Mouse (Mus musculus): ENCODE measurements around the gene Zc3h4.

Zc3h4 gene

DNA sequence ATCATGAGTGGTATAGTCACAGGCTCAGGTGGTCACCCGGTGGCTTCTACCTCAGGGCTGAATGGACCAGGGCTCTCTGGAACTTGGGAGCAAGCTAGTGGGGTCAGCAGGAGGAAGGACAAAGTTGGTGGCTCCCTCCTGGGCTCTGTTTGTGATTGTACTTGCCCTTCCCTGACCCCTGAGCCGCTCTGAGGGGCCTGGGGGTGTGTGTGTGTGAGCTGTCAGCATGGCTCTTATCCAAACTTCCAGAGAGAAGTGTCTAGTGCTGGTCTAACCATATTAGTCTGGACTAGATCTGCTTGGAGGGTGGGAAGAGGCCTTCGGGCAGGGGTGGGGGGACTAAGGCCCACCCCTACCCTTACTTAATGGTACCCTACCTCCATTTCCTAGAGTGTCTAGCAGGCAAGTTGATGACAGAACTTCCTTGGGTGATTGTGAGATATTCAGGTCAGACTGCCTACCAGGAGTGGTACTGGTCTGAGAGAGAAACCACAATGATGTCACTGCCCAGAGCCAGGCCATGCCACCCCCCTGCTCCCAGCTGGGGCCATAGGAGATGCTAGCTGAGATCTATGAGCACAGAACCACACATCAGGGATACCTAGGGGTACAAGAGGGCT is 32.8 kb downstream of the Zc3h4 start:
- DNase-seq (ENCODE audit: low spot score in 2 of 2), result no peak

DNA sequence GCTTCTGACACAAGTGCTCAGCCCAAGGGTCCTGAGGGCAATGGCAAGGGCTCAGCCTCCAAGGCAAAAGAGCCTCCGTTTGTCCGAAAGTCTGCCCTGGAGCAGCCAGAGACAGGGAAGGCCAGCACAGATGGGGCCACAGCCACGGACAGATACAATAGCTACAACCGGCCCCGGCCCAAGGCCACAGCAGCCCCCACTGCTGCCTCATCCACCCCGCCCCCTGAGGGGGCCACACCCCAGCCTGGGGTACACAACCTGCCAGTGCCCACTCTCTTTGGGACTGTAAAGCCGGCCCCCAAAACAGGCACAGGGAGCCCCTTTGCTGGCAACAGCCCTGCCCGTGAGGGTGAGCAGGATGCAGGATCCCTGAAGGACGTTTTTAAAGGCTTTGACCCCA is 34.4 kb downstream of the Zc3h4 start:
- DNase-seq (ENCODE audit: low spot score in 2 of 2), result no peak

DNA sequence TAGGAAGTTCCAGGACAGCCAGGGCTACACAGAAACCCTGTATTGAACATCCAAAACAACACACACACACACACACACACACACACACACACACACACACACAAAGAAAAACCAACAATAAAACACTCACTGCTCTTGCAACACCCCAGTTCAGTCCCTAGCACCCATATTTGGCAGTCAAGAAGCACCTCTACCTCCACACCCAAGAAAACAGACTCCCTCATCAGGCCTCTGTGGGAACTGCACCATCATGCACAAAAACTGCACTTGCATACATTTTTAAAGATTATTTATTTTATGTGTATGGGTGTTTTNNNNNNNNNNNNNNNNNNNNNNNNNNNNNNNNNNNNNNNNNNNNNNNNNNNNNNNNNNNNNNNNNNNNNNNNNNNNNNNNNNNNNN is 40.5 kb downstream of the Zc3h4 start:
- DNase-seq (ENCODE audit: low spot score in 2 of 2), result no peak

DNA sequence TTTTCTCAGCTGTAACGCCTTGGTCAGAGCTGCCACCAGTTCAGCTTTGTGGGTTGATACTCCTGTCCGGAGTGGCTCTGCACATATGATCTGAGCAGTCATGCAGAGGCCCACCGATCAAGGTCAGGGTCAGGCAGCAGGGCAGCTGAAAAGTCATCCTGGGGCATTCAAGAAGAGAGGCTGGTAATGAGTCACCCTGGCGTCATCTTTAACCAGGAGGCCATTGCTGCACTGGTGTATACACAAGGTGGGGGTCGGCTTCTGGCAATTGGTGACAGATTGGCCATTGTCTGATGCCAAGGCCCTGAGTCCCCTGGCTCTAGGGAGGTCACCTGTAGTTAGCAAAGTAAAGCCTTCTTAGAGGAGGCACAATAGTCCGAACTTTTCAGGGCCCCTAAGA is 50.9 kb downstream of the Zc3h4 start:
- DNase-seq (ENCODE audit: low spot score in 2 of 2), result no peak

DNA sequence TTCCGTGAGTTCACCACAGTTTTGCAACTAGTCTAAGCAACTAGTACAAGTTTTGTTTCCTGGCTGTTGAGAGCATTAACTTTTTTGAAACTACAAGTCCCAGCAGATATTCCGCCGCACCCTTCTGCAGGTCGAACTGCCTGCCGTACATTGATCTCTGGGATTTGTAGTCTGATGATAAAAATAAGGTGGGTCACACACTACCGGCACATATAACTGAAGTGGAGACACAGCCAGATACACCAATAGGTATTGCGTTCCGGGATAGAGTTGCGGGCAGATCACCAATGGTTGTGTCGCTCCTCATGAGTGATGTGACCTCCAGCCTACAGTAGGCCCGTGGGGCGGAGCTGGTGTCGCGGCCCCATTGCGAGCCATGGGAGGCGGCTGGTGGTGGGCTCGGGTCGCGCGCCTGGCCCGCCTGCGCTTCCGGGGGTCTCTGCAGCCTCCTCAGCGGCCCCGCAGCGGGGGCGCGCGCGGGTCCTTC is 51.9 kb downstream of the Zc3h4 start, which contains the start of gene Tmem160:
Tmem160 (plus strand) TSS at position 193 of the 487 bp plus-strand sequence.
- peak; percentile 86 to 95 for DNase-seq (ENCODE audit: low spot score in 2 of 2)

DNA sequence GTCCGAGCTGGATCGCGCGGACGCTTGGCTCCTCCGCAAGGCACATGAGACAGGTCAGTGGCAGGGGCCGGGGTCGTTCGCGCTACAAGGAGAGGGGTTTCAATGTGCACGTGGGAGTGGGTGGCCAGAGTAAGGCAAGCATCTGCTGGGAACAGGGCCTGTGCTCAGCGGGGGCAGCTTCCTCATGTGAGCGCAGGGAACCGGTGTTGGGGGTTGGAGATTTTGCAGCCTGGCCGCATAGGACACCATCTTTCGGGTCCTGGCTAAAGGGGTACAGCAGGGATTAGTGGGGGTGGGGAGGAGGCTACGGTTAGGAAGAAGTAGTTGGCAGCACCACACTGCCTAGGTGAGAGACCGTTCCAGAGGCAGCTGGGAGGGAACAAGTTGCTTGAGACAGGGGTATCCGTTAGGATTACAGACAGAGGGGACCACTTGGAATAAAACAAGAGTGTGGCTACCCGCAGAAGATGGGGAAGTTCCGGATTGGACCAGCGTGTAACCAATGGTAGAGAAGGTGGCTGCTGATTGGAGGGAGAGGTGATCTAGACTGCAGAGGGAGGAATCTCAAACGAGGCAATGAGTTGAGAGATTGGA is 52.5 kb downstream of the Zc3h4 start:
- DNase-seq (ENCODE audit: low spot score in 2 of 2), result peak; percentile 65 to 72

DNA sequence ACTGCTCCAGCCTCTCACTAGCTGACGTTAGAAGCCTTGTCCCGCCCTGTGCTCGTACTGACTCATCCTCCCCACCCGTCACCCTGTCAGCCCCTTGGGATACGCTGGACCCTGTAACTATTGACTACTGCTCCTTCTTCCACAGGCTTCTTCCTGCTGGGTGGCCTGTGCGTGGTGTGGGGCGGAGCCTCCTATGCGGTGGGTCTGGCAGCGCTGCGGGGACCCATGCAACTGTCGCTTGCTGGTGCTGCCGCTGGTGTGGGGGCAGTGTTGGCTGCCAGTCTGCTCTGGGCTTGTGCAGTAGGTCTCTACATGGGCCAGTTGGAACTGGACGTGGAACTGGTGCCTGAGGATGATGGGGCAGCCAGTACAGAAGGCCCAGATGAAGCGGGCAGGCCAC is 54.3 kb downstream of the Zc3h4 start:
- no peak for DNase-seq (ENCODE audit: low spot score in 2 of 2)

DNA sequence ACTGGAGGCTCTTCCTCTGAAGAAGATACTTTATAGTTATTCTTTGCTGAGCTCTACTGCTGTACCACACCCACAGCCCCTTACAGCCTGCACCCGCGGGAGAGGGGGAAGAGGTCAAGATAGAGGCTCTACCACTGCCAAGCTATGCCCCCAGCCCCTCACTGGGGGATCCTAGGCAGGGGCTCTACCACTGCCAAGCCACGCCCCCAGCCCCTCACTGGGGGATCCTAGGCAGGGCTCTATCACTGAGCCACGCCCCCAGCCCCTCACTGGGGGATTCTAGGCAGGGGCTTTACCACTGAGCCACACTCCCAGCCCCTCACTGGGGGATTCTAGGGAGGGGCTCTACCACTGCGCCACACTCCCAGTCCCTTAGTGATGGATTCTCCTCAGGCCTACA is 55.6 kb downstream of the Zc3h4 start:
- DNase-seq (ENCODE audit: low spot score in 2 of 2), result no peak

DNA sequence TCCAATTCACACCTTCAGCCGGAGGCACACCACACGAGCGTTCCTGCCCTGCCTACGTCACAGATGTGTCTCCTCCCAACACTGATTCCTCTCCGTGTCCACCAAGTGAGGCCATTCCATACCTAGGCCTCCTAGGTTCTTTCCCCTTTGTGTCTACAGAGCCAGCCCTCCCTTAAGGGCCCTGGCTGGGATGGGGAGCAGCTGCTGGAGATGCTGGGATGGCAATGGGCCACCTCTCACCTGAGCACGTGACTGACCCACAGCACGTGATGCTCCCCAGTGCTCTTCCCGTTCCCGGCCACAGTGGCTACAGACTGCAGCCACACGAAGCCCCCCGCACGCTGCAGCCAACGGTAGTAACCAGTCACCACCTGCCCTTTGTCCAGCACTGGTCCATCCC is 59.9 kb downstream of the Zc3h4 start:
- DNase-seq (ENCODE audit: low spot score in 2 of 2), result no peak

DNA sequence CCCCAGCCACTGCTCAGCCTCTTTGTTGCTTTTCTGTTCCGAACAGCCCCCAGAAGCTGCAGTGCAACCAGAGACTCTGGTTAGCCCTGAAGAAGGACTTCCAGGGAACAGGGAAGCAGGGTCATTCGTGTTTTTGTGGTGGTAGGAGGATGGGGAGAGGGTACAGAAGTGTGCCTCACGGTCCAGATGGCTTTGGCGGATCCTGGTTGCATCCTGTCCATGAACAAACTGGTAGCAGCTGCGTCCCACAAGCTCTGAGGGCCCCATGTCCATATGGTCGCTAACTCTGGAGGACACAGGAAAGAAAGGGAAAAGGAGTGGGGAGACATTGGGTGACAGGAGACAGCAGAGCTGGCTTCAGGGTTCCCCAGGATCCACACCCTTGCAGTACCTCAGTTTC is 60.4 kb downstream of the Zc3h4 start:
- DNase-seq (ENCODE audit: low spot score in 2 of 2), result no peak

DNA sequence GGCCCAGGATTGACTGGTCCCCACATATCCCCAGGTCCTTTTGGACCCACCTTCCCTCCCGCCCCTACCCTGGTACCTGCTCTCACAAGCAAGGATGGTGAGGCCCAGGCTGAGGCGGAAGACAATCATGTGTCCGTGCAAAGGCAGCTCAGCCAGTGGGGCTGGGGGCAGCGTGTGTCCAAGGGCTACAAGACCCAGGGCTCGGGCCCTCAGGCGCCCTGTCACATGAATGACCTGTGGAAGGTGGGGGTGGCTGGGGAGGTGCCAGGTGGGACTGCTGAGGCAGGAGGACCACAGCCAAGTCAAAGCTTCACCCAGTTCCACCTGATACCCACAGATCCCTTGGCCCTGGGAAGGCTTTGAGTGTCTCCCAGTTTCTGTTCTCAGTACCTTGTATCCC is 61.0 kb downstream of the Zc3h4 start:
- no peak for DNase-seq (ENCODE audit: low spot score in 2 of 2)

DNA sequence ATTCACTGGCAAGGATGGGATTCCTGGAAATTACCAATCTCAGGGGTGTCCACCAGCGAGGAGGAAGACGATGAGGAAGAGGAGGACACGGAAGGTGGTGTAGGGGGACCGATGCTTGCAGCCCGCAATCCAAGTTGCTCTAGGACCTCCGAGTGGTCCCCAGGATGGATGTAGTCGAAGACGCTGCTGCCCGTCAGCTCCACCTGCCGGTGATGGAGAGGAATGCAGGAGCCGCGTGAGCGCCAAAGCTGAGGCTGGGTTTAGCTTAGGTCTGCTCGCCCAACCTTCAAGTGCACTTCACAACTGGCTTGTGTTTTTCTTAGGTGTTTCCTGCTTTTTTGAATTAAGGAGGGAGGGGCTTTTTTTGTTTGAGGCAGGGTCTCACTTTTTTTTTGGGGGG is 62.5 kb downstream of the Zc3h4 start:
- DNase-seq (ENCODE audit: low spot score in 2 of 2), result peak; percentile 82 to 87

DNA sequence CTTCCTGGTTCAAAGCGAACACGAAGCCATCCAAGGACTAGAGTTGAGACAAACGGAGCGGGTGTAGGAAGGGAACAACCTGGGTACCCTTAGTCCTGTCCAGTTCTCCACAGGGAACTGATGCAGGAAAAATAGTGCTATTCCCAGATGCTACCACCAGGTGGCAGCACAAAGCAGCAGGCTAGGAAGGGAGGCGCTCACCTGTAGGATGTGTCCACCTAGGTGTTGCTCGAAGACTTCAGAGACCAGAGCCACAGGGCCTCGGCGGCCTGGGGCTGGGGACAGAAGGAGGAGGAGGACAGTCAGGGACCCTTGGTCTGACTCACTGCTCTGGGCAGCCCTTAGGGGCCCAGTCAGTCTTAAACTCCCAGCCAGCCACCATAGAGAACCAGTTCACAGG is 64.5 kb downstream of the Zc3h4 start:
- peak; percentile 68 to 77 for DNase-seq (ENCODE audit: low spot score in 2 of 2)

DNA sequence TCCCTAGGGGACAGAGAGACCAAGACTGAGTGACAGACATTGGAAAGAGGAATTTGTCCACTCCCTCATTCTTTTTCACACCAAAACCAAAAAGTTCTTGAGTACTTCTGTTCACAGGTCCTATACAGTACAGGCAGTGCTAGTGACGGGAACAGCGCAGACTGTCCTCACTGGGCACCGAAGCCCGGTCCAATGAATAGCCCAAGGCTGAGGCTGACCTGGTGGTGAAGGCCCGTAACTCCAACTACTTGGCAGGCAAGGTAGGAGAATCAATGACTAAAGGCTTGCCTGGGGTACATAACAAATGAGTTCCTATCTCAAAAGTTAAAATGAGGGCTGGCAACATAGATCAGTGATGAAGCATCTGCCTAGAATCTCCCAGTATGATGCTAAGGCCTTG is 64.9 kb downstream of the Zc3h4 start:
- DNase-seq (ENCODE audit: low spot score in 2 of 2), result no peak

DNA sequence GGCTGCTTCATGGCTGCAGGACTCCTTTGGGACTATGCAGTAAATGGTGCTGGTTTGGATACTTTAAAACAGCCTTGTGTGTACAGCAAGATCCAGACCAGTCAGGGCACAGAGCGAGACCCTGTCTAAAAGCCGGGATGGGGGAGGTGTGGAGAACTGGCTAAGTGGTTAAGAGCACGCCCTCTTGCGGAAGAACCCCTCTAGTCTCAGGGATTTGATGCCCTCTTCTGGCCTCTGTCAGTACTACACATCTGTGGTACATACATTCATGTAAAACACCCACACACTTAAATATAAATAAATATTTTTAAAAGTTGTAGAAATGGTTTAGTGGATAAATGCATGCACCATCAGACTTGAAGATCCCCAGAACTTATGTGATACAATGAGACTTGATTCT is 65.9 kb downstream of the Zc3h4 start:
- DNase-seq (ENCODE audit: low spot score in 2 of 2), result no peak

DNA sequence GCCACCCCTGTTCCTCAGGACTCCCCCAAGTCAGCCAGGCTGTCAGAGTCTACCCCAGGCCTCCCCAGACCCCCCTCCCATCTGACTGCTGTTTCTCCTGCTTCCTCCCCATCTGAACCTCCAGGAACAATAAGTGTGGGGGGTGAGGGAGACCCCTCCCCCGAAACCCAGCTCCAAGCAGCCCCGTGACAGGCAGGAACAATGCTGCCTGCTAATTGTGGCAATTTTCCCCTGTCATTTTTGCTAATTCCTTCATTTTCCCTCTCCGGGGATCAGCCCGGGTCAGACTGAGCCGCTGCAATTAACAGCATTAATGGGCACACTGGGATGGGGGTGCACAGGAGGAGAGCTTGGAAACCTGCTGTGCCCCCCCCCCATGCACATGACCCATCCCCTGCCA is 67.4 kb downstream of the Zc3h4 start:
- DNase-seq (ENCODE audit: low spot score in 2 of 2), result no peak

DNA sequence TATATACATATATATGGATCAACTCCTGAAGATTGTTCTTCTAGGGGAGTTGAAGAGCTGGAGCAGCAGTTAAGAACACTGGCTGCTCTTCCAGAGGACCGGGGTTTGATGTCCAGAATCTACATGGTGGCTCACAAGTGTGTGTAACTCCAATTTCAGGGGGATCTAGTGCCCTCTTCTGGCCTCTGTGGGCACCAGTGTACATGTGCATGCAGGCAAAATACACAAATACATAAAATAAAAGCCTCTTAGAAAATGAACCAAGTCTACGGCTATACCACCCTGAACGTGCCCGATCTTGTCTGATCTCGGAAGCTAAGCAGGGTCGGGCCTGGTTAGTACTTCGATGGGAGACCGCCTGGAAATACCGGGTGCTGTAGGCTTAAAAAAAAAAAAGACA is 70.8 kb downstream of the Zc3h4 start:
- DNase-seq (ENCODE audit: low spot score in 2 of 2), result no peak

DNA sequence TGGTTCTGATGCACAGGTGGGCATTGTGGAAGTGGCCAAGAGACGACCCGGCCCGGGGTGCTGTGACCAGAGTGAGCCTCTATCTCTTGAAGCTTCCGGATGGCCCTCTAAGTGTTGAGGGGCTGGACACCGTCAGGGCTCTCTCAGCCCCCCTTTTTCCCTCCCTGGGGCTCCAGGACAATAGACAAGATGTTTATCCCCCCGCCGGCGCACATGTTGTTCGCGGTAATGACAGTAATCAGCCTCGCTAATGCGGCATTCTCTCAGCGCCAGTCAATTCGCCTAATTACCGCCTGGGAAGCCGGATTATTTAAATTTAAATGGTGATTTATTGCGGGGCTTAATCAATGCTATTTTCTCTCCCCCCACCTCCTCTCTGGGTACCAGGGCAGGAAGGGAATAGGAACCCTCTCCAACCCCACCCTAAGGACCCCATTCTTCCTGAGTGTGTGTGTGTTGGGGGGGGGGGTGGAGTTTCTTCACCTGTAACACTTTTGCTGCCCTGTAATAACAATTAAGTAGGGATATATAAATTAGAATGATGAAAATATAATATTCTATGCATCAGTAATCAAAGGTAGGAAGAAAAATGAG is 71.5 kb downstream of the Zc3h4 start:
- DNase-seq (ENCODE audit: low spot score in 2 of 2), result no peak

DNA sequence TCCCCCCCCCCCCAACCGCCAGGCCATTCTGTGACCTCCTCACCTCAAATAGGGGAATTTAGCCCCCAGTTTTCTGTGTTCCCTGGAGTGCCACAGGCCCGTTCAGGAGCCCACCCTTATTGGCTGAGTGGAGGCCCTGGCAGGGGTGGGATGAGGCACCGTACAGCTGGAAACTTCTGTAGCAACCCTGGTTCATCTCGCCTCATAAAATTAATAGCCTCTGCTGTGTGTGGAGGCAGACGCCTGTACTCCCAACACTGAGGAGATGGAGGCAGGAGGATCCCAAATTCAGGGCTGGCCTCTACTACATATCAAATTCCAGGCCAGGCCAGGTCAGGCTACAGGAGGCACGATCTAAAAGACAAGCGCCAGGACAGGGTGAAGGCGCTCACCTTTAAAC is 73.1 kb downstream of the Zc3h4 start:
- DNase-seq (ENCODE audit: low spot score in 2 of 2), result no peak

DNA sequence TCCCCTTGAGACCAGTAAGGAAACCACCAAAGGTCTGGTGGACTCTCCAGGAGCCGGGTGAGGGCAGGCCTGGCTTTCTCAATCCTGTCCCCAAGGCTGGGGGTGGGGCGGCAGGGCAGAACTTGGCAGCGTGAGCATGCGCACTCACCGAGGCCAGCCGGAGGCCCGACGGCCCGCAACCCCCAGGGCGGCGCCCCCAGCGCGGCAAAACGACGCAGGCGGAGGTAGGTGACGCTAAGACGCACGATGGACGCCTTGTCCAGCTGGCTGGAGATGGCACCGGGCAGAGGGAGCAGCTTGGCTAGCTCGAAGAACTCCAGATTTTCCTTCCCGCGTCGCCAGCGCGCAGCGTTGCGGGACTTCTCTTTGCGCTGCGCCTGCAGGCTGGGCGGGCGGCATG is 73.7 kb downstream of the Zc3h4 start:
- DNase-seq (ENCODE audit: low spot score in 2 of 2), result no peak

DNA sequence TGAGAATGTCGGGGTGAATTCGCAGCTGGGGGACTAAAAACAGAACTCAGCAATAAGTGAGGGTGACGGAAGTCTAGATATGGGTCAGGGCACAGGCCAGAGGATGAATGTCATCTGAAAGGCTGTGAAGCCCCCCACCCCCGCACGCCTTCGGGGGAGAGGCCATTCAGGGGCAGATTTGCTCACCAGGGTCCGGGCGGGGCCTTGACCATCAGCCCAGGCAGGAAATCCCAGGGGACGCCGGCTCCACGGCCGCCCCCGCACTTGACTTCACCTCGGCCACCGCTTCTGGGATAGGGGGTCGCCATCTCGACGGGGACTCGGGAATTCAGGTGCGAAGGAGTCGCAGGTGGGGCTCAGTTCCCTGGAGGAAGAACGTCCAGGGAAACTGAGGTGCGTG is 74.6 kb downstream of the Zc3h4 start:
- no peak for DNase-seq (ENCODE audit: low spot score in 2 of 2)

DNA sequence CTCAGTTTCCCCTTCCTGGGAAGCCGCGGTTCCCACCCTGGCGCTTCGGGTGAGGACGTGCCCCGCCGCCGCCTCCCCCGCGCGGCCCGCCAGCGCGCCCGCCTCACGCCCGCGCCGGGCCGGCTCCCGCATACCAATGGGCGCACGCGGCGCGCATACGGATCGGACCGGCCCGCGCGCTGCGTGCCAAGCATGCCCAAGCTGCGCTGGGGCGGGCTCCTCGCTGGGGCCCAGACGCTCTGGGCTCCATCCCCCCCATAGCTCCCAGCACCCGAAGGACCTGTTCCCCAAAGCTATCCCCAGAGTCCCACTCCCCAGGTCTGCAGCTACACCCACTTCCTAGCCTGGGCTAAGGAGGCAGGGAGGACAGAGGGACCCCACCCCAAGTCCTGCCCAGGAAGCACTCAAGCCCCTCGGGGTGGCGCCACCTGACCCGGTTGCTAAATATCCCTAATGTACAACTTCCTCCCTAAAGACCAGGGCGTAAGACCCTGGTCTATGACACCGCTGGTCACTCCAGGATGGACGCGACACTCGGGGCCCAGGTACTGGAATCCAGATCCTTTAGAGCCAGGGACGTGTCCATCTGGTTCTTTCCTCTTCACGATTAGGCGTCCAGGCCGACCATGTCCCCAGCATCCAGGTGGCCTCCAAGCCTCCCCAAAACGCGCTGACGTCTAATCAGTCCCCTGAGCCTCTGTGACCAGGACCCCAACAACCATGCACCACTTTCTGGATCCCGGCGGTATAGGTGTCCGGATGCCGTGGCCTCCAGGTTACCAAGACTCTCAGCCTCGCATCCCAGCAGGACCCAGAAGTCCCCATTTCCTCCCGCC is 75.3 kb downstream of the Zc3h4 start:
- DNase-seq (ENCODE audit: low spot score in 2 of 2), result no peak

DNA sequence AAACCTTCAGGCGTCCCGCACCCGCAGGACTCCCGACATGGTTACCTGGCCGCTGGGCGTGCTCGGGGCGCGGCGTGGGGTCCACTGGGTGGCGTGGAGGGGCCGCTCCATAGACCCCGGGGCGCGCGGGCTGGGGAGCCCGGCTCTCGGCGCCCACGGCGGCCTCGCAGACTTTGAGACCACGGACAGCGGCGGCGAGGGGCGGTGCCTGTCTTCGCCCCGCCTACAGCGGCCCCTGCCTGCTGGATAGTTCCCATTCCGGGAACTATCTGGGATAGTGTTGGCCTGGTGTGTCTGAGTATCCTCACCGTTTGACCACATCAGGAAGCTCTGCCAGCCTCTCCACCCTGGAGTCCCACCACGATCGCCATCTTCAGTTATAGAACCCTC is 75.9 kb downstream of the Zc3h4 start:
- no peak for DNase-seq (ENCODE audit: low spot score in 2 of 2)
